Comparison of ENCODE assay signal across 9 mouse cellular contexts in genomic region chr17:46484021-46484431, GRCm38 (mm10). TPM values are rescaled to one million over a fixed set of nuclear protein-coding genes. Genes with fewer than 3 reads are reported as not detected.
DNase-seq lines count a peak whose midpoint lies in the region; ATAC-seq and TF ChIP-seq lines count a peak whose summit lies in the region.
"Had no signal": no experiment of that assay in that cellular context is flagged by ENCODE, and none has a peak within 500 bp of the region (broad histone marks: within the 10 kb centered on the region; RNA-seq: fewer than 3 reads in every experiment).

No protein-coding gene starts in this region.

- TF ChIP-seq POLR2A in kidney, adult 2 months (IDR thresholded peaks at IDR 0.05; ENCODE audit: low read depth, low read length): no peak

- intact Hi-C loops in gastrocnemius, adult 2 months (cut with DNase I): no loop called here
- intact Hi-C loops in gastrocnemius, postnatal 36 days (cut with DNase I): no loop called here

- H3K4me1 ChIP-seq in embryonic facial prominence, embryonic 13.5 days: peaks cover 15% of the 10 kb centered on the region
- no peaks in the 10 kb centered on the region for H3K4me1 ChIP-seq in kidney, adult 2 months (ENCODE audit: control insufficient read depth, insufficient read depth, low read length)
- H3K4me1 ChIP-seq in lung, embryonic 16.5 days (replicated peaks; ENCODE audit: control insufficient read depth, insufficient read depth, low read length): peaks cover 12% of the 10 kb centered on the region
- no peaks in the 10 kb centered on the region for H3K4me1 ChIP-seq in stomach, embryonic 14.5 days (ENCODE audit: control insufficient read depth, insufficient read depth, low read length)

- peak overlapping the region; percentile 65 for H3K4me3 ChIP-seq in gastrocnemius, adult 2 months
- H3K4me3 ChIP-seq in embryonic facial prominence, embryonic 13.5 days: peak overlapping the region; percentile 16
- H3K4me3 ChIP-seq in kidney, adult 2 months (ENCODE audit: insufficient read depth, low read depth, low read length): peak overlapping the region; percentile 53
- H3K4me3 ChIP-seq in lung, embryonic 16.5 days (ENCODE audit: low read length): peak overlapping the region; percentile 39
- peak overlapping the region; percentile 18 for H3K4me3 ChIP-seq in stomach, embryonic 14.5 days (ENCODE audit: low read depth, low read length)

- no peak overlapping the region for H3K9ac ChIP-seq in embryonic facial prominence, embryonic 13.5 days
- peak overlapping the region; percentile 31; the same call in 1 of the 2 replicates for H3K9ac ChIP-seq in lung, embryonic 16.5 days (ENCODE audit: low read length)
- H3K9ac ChIP-seq in stomach, embryonic 14.5 days (replicated peaks; ENCODE audit: low read depth, low read length): no peak overlapping the region

- no peak for DNase-seq in gastrocnemius, adult 2 months
- no peak for DNase-seq in gastrocnemius, postnatal 36 days
- DNase-seq in Muller cell, postnatal 12 days (ENCODE audit: inconsistent ontology term): peak; percentile 37
- peak; percentile 93 for DNase-seq in kidney, adult 2 months
- no peak for DNase-seq in gastrocnemius, adult 18-20 months (ENCODE audit: low spot score)

- H3K27me3 ChIP-seq in embryonic facial prominence, embryonic 13.5 days: peaks cover 82% of the 10 kb centered on the region
- peaks cover 2% of the 10 kb centered on the region; the same call in 1 of the 2 replicates for H3K27me3 ChIP-seq in kidney, adult 2 months (replicated peaks; ENCODE audit: control insufficient read depth, insufficient read depth, low read length)
- H3K27me3 ChIP-seq in lung, embryonic 16.5 days (ENCODE audit: control insufficient read depth, insufficient read depth, low read depth, low read length): peaks cover 69% of the 10 kb centered on the region
- H3K27me3 ChIP-seq in stomach, embryonic 14.5 days (ENCODE audit: control insufficient read depth, insufficient read depth, low read length): peaks cover 32% of the 10 kb centered on the region

- H3K9me3 ChIP-seq in embryonic facial prominence, embryonic 13.5 days: no peaks in the 10 kb centered on the region
- H3K9me3 ChIP-seq in lung, embryonic 16.5 days (ENCODE audit: control insufficient read depth, low read length): no peaks in the 10 kb centered on the region
- H3K9me3 ChIP-seq in stomach, embryonic 14.5 days (ENCODE audit: control insufficient read depth, low read depth, low read length): no peaks in the 10 kb centered on the region
- H3K9me3 ChIP-seq: G1E had no signal

- no peak overlapping the region for H3K27ac ChIP-seq in gastrocnemius, adult 2 months
- H3K27ac ChIP-seq in embryonic facial prominence, embryonic 13.5 days: no peak overlapping the region
- peak overlapping the region; percentile 81 for H3K27ac ChIP-seq in kidney, adult 2 months (ENCODE audit: insufficient read depth, low read depth, low read length)
- no peak overlapping the region for H3K27ac ChIP-seq in lung, embryonic 16.5 days (ENCODE audit: low read length)
- no peak overlapping the region for H3K27ac ChIP-seq in stomach, embryonic 14.5 days (ENCODE audit: low read length)

- no peaks in the 10 kb centered on the region for H3K36me3 ChIP-seq in embryonic facial prominence, embryonic 13.5 days
- no peaks in the 10 kb centered on the region for H3K36me3 ChIP-seq in kidney, adult 2 months (ENCODE audit: control insufficient read depth, insufficient read depth, low read length)
- no peaks in the 10 kb centered on the region for H3K36me3 ChIP-seq in lung, embryonic 16.5 days (ENCODE audit: control insufficient read depth, insufficient read depth, low read length)
- no peaks in the 10 kb centered on the region for H3K36me3 ChIP-seq in stomach, embryonic 14.5 days (ENCODE audit: control insufficient read depth, insufficient read depth, low read length)
- H3K36me3 ChIP-seq: G1E had no signal

- peak overlapping the region; percentile 54 for H3K4me2 ChIP-seq in embryonic facial prominence, embryonic 13.5 days
- peak overlapping the region; percentile 56 for H3K4me2 ChIP-seq in lung, embryonic 16.5 days (ENCODE audit: low read depth, low read length)
- peak overlapping the region; percentile 41 for H3K4me2 ChIP-seq in stomach, embryonic 14.5 days (replicated peaks; ENCODE audit: low read depth, low read length)

- ATAC-seq in embryonic facial prominence, embryonic 13.5 days (ENCODE audit: insufficient number of reproducible peaks, insufficient read depth, low FRiP score, low TSS enrichment, low read depth): no peak
- ATAC-seq in lung, embryonic 16.5 days (ENCODE audit: low read depth): 0 out of 2 replicates have a peak, but pooled peaks have one; percentile 9
- ATAC-seq in stomach, embryonic 14.5 days (ENCODE audit: insufficient number of reproducible peaks, insufficient read depth, low FRiP score, low read depth): no peak

- 1% methylated on average over 13 of the region's 13 CpGs for WGBS in embryonic facial prominence, embryonic 13.5 days
- 2% methylated on average over 13 of the region's 13 CpGs for WGBS in kidney, adult 2 months
- WGBS in lung, embryonic 16.5 days: 3% methylated on average over 13 of the region's 13 CpGs
- 3% methylated on average over 13 of the region's 13 CpGs for WGBS in stomach, embryonic 14.5 days

- TF ChIP-seq CTCF in gastrocnemius, adult 2 months (IDR thresholded peaks at IDR 0.05): no peak
- no peak for TF ChIP-seq CTCF in kidney, adult 2 months (conservative IDR thresholded peaks at IDR 0.05; ENCODE audit: insufficient read depth, insufficient read length, low read depth, low read length)

RNA-seq across cellular contexts. Expression of gene Ttbk1, which starts 3.4 kb away (rescaled TPM):
- under 1 TPM; 0.08 to 0.22 TPM for total RNA-seq in gastrocnemius, adult 2 months (2021)
- total RNA-seq in gastrocnemius, postnatal 36 days (2021): under 1 TPM; 0.36 to 0.39 TPM
- 0.14 and 0.27 TPM in 2 replicates for polyA plus RNA-seq in embryonic facial prominence, embryonic 13.5 days (2015; fragmentation: Nextera tagmentation; extraction: Ambion mirVana)
- 1.4 and 1.6 TPM in 2 replicates for polyA plus RNA-seq in kidney, adult 2 months (2012; rRNA removed)
- polyA plus RNA-seq in lung, embryonic 16.5 days (2015; fragmentation: Nextera tagmentation; extraction: Ambion mirVana): 0.03 and 0.05 TPM in 2 replicates
- polyA plus RNA-seq in stomach, embryonic 14.5 days (2014; fragmentation: Nextera tagmentation; extraction: Ambion mirVana): 0.25 and 0.27 TPM in 2 replicates
- under 1 TPM; 0.05 to 0.23 TPM for total RNA-seq in gastrocnemius, adult 18-20 months (2021)

RNA-seq across cellular contexts. Expression of gene Dnph1, which starts 12.5 kb away (rescaled TPM):
- 1 to 10 TPM; 5.2 to 5.7 TPM for total RNA-seq in gastrocnemius, adult 2 months (2021)
- total RNA-seq in gastrocnemius, postnatal 36 days (2021): 1 to 10 TPM; 4.9 to 6.7 TPM
- 60.8 and 63.5 TPM in 2 replicates for polyA plus RNA-seq in embryonic facial prominence, embryonic 13.5 days (2015; fragmentation: Nextera tagmentation; extraction: Ambion mirVana)
- polyA plus RNA-seq in kidney, adult 2 months (2012; rRNA removed): 20.7 and 22.8 TPM in 2 replicates
- polyA plus RNA-seq in lung, embryonic 16.5 days (2015; fragmentation: Nextera tagmentation; extraction: Ambion mirVana): 33.4 and 37.2 TPM in 2 replicates
- polyA plus RNA-seq in stomach, embryonic 14.5 days (2014; fragmentation: Nextera tagmentation; extraction: Ambion mirVana): 56.3 and 65.5 TPM in 2 replicates
- 1 to 10 TPM; 5.0 to 6.4 TPM for total RNA-seq in gastrocnemius, adult 18-20 months (2021)

RNA-seq across cellular contexts. Expression of gene Slc22a7, which starts 45.8 kb away (rescaled TPM):
- not detected for total RNA-seq in gastrocnemius, adult 2 months (2021)
- total RNA-seq in gastrocnemius, postnatal 36 days (2021): not detected
- polyA plus RNA-seq in embryonic facial prominence, embryonic 13.5 days (2015; fragmentation: Nextera tagmentation; extraction: Ambion mirVana): not detected in 2 replicates
- polyA plus RNA-seq in kidney, adult 2 months (2012; rRNA removed): 164 and 283 TPM in 2 replicates
- 0.28 TPM in 1 of 2 replicates, not detected in the other for polyA plus RNA-seq in lung, embryonic 16.5 days (2015; fragmentation: Nextera tagmentation; extraction: Ambion mirVana)
- not detected in 2 replicates for polyA plus RNA-seq in stomach, embryonic 14.5 days (2014; fragmentation: Nextera tagmentation; extraction: Ambion mirVana)
- under 1 TPM in 1 of 2 experiments, not detected in 1; 0.14 TPM for total RNA-seq in gastrocnemius, adult 18-20 months (2021)
- total RNA-seq: G1E had no signal
- polyA plus RNA-seq: G1E had no signal

RNA-seq across cellular contexts. Expression of gene Crip3, which starts 55.3 kb away (rescaled TPM):
- under 1 TPM; 0.33 to 0.66 TPM for total RNA-seq in gastrocnemius, adult 2 months (2021)
- under 1 TPM; 0.38 to 0.39 TPM for total RNA-seq in gastrocnemius, postnatal 36 days (2021)
- 1.1 and 3.3 TPM in 2 replicates for polyA plus RNA-seq in embryonic facial prominence, embryonic 13.5 days (2015; fragmentation: Nextera tagmentation; extraction: Ambion mirVana)
- polyA plus RNA-seq in kidney, adult 2 months (2012; rRNA removed): 2.9 and 3.7 TPM in 2 replicates
- 3.3 and 8.2 TPM in 2 replicates for polyA plus RNA-seq in lung, embryonic 16.5 days (2015; fragmentation: Nextera tagmentation; extraction: Ambion mirVana)
- 1.3 and 1.7 TPM in 2 replicates for polyA plus RNA-seq in stomach, embryonic 14.5 days (2014; fragmentation: Nextera tagmentation; extraction: Ambion mirVana)
- under 1 TPM; 0.28 to 0.59 TPM for total RNA-seq in gastrocnemius, adult 18-20 months (2021)
- total RNA-seq: G1E had no signal
- polyA plus RNA-seq: G1E had no signal

Comparison
In these comparisons a context has a peak if more than half of its experiments do, and no peak if none do; other contexts are left out.
1. DNase-seq: peak in Muller cell, postnatal 12 days (single experiment) and kidney, adult 2 months (single experiment); none in gastrocnemius, adult 2 months (single experiment), gastrocnemius, postnatal 36 days (0 of 2) and gastrocnemius, adult 18-20 months (single experiment).
2. RNA of gene Slc22a7, which starts 45.8 kb away (polyA plus RNA-seq): 164 to 283 TPM in kidney, adult 2 months; 0.28 TPM in lung, embryonic 16.5 days, not detected in embryonic facial prominence, embryonic 13.5 days and not detected in stomach, embryonic 14.5 days; every median in the first group is over 100 times any median in the second.
3. Peak in every context shown above with its lines, with median percentiles within 50 percentile points of each other: H3K4me3 ChIP-seq and H3K4me2 ChIP-seq.